ENCODE assay signal across 18 mouse cellular contexts in the genomic region with DNA sequence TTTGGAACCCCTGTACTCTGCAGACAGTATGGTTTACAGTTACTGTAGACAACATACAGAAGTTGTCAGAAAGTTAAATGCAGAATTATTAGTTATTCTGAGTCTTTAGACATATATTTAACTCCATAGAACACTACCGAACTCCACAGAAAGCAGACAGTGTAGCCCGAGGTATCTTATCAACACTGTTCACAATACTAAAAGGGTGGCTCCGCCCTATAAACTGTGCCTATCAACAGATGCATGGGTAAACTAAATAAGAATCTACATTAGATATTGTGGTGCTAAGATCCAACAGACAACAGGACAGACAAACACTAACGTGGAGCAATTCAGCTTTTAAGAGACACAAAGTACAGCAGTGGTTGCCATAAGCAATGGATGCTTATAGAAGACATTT.
"Had no signal": no experiment of that assay in that cellular context is flagged by ENCODE, and none has a peak within 500 bp of the region (broad histone marks: within the 10 kb centered on the region; RNA-seq: fewer than 3 reads in every experiment).

No protein-coding gene starts in this region.

- H3K36me3 ChIP-seq: midbrain, embryonic 15.5 days; neural tube, embryonic 15.5 days had no signal

- H3K4me1 ChIP-seq: intestine, embryonic 15.5 days; limb, embryonic 10.5 days; midbrain, embryonic 12.5 days; midbrain, embryonic 15.5 days; neural tube, embryonic 12.5 days; neural tube, embryonic 15.5 days had no signal

- DNase-seq: kidney, adult 11 months; kidney, adult 8-10 months; kidney, postnatal 10 days; kidney, postnatal 36 days; lung, postnatal 10 days; lung, postnatal 36 days; right cerebral cortex, postnatal 25 days; thymus, adult 18-20 months; thymus, postnatal 36 days had no signal

- H3K27me3 ChIP-seq: intestine, embryonic 15.5 days; kidney, embryonic 15.5 days; limb, embryonic 13.5 days; midbrain, embryonic 12.5 days; midbrain, embryonic 15.5 days; neural tube, embryonic 12.5 days; neural tube, embryonic 15.5 days had no signal

- H3K27ac ChIP-seq: intestine, embryonic 15.5 days; kidney, embryonic 15.5 days; limb, embryonic 10.5 days; limb, embryonic 13.5 days; midbrain, embryonic 12.5 days; midbrain, embryonic 15.5 days; neural tube, embryonic 12.5 days; neural tube, embryonic 15.5 days had no signal

- ATAC-seq: intestine, embryonic 15.5 days; midbrain, embryonic 15.5 days had no signal

- H3K9me3 ChIP-seq: intestine, embryonic 15.5 days; kidney, embryonic 15.5 days; limb, embryonic 10.5 days; limb, embryonic 13.5 days; midbrain, embryonic 12.5 days; midbrain, embryonic 15.5 days; neural tube, embryonic 12.5 days; neural tube, embryonic 15.5 days had no signal

- H3K4me2 ChIP-seq: intestine, embryonic 15.5 days; kidney, embryonic 15.5 days; limb, embryonic 13.5 days; lung, embryonic 14.5 days; midbrain, embryonic 12.5 days; midbrain, embryonic 15.5 days; neural tube, embryonic 12.5 days; neural tube, embryonic 15.5 days had no signal

- H3K9ac ChIP-seq: intestine, embryonic 15.5 days; kidney, embryonic 15.5 days; limb, embryonic 13.5 days; lung, embryonic 14.5 days; midbrain, embryonic 12.5 days; midbrain, embryonic 15.5 days; neural tube, embryonic 12.5 days; neural tube, embryonic 15.5 days had no signal

- H3K4me3 ChIP-seq: intestine, embryonic 15.5 days; kidney, embryonic 15.5 days; limb, embryonic 10.5 days; limb, embryonic 13.5 days; midbrain, embryonic 12.5 days; midbrain, embryonic 15.5 days; neural tube, embryonic 12.5 days; neural tube, embryonic 15.5 days had no signal
